Mouse (Mus musculus) lung, adult 2 months (tissue): ENCODE data around the gene Dlgap5.

Source experiments
- CTCF ChIP-seq: fragments of 200-500 bp; IDR thresholded peaks from 2 replicates; pipeline ENCODE4 v1.5.1; 2011; ENCODE audit warnings: mild to moderate bottlenecking, low read length, control low read depth; ENCODE audit not compliant: insufficient read depth
- POLR2A ChIP-seq: fragments of 200-500 bp; IDR thresholded peaks from 2 replicates; pipeline ENCODE4 v1.6.1; 2011; ENCODE audit warnings: low read depth, mild to moderate bottlenecking, control low read depth, low read length, borderline replicate concordance; ENCODE audit errors: extremely low read depth

- no peak for TF ChIP-seq CTCF
- TF ChIP-seq POLR2A: no peak
Observed at GRCm38 (mm10) chr14:47395007-47395406, 23.2 kb downstream of the Dlgap5 start.
